Mouse (Mus musculus): ENCODE data around the gene Rhod.

DNA sequence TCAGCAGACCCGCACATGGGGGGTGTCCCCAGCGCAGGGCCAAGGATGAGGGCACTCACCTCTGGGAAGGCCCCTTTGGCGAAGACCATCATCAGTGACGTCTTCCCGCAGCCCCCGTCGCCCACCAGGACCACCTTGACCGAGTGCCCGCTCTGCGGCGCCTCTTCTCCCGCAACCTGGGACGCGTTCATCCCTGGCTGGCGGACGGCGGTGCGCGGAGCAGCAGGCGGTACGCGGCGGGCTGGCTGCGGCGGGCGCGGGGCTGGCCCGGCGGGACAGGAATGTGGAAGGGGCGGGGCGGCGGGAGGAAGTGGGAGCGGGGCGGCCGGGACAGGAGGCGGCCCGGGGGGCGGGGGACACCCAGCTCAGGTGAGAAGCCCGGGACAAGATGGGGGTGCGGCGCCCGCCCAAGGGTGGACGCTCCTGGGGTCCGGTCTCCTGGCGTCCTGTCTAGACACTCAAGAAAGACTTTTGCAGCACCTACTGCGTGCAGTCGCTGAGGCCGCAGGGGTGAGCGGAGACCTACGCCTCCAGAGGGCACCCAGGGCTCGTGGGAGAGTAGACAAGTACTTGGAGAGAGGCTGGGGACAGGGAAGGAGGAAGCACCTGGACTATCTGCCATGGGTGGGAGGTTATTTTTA, at the start of gene Rhod:
- TF ChIP-seq TAL1 (IDR thresholded peaks at IDR 0.05; ENCODE audit: low read length), result no peak
- TF ChIP-seq GATA1 (IDR thresholded peaks at IDR 0.05; ENCODE audit: low read length), result no peak
